Mouse (Mus musculus) liver, adult 2 months (tissue): ENCODE results near the gene Irf7.

Experiments
- CTCF ChIP-seq: fragments of 200-500 bp; IDR thresholded peaks from 2 replicates; pipeline ENCODE4 v1.5.1; 2011; ENCODE audit warnings: low read depth, low read length, control low read depth
- POLR2A ChIP-seq: fragments of 200-500 bp; IDR thresholded peaks from 2 replicates; pipeline ENCODE4 v1.6.1; 2011; ENCODE audit warnings: low read length, control low read depth; ENCODE audit not compliant: insufficient read depth; ENCODE audit errors: extremely low read depth

- TF ChIP-seq CTCF: no peak
- TF ChIP-seq POLR2A: no peak
These were observed 10.3 kb upstream of the Irf7 start, which contains the start of gene Cdhr5 for GRCm38 (mm10) chr7:141276546-141276945.
